Mouse (Mus musculus) embryonic facial prominence, embryonic 11.5 days (tissue): ENCODE measurements around the gene Ccdc194. TPM values are rescaled to one million over a fixed set of nuclear protein-coding genes. Genes with fewer than 3 reads are reported as not detected.

Experiments
- ATAC-seq: fragments of 200-750 bp; cut with Nextera tagmentation; replicated peaks from 2 replicates; pipeline ENCODE4 v1.8.0; 2017; ENCODE audit warnings: low read depth; ENCODE audit not compliant: insufficient number of reproducible peaks, low FRiP score, low TSS enrichment
- DNase-seq: peaks from one replicate; pipeline ENCODE4 v3.0.0-alpha.2; 2015; ENCODE audit warnings: low spot score
- H3K27ac ChIP-seq: fragments of 300-500 bp; sonication (generic); replicated peaks from 2 replicates; pipeline ENCODE4 v1.5.1; 2014; ENCODE audit warnings: mild to moderate bottlenecking, low read depth, low read length, control low read depth
- H3K27me3 ChIP-seq: fragments of 300-500 bp; sonication (generic); 2 replicates; pipeline ENCODE4 v1.6.1; 2014; ENCODE audit warnings: mild to moderate bottlenecking, low read length, moderate library complexity, mixed read lengths; ENCODE audit not compliant: control insufficient read depth, insufficient read depth
- H3K36me3 ChIP-seq: fragments of 300-500 bp; sonication (generic); replicated peaks from 2 replicates; pipeline ENCODE4 v1.6.1; 2014; ENCODE audit warnings: low read depth, mild to moderate bottlenecking, low read length, moderate library complexity, mixed read lengths; ENCODE audit not compliant: control insufficient read depth, insufficient read depth
- H3K4me1 ChIP-seq: fragments of 300-500 bp; sonication (generic); 2 replicates; pipeline ENCODE4 v1.6.1; 2014; ENCODE audit warnings: low read length, mixed read lengths; ENCODE audit not compliant: control insufficient read depth, insufficient read depth
- H3K4me2 ChIP-seq: fragments of 300-500 bp; sonication (generic); 2 replicates; pipeline ENCODE4 v1.6.1; 2014; ENCODE audit warnings: low read depth, mild to moderate bottlenecking, control low read depth, low read length, moderate library complexity
- H3K4me3 ChIP-seq: fragments of 300-500 bp; sonication (generic); 2 replicates; pipeline ENCODE4 v1.5.1; 2014; ENCODE audit warnings: low read depth, low read length, control low read depth
- H3K9ac ChIP-seq: fragments of 300-500 bp; sonication (generic); replicated peaks from 2 replicates; pipeline ENCODE4 v1.6.1; 2014; ENCODE audit warnings: mild to moderate bottlenecking, control low read depth, low read length
- H3K9me3 ChIP-seq: fragments of 300-500 bp; sonication (generic); replicated peaks from 2 replicates; pipeline ENCODE4 v1.6.1; 2016; ENCODE audit warnings: mild to moderate bottlenecking, low read length, inconsistent platforms, mixed read lengths; ENCODE audit not compliant: control insufficient read depth
- WGBS: fragments of 180-500 bp; shearing (Covaris S2); extraction: QIAGEN DNeasy Blood & Tissue Kit; methylation state at CpG from one replicate; pipeline ENCODE4 v1.1.7; 2014; 5-methylcytosine and 5-hydroxymethylcytosine counted together
- polyA plus RNA-seq: library from polyadenylated mRNA; unstranded; fragments of >200 nt; fragmentation: Nextera tagmentation; extraction: Ambion mirVana; gene quantifications from 2 replicates; pipeline ENCODE4 v1.2.1, GENCODE M21; 2014

The Ccdc194 gene
- polyA plus RNA-seq, 1 experiment from 2014 or later, result 0.15 TPM

DNA sequence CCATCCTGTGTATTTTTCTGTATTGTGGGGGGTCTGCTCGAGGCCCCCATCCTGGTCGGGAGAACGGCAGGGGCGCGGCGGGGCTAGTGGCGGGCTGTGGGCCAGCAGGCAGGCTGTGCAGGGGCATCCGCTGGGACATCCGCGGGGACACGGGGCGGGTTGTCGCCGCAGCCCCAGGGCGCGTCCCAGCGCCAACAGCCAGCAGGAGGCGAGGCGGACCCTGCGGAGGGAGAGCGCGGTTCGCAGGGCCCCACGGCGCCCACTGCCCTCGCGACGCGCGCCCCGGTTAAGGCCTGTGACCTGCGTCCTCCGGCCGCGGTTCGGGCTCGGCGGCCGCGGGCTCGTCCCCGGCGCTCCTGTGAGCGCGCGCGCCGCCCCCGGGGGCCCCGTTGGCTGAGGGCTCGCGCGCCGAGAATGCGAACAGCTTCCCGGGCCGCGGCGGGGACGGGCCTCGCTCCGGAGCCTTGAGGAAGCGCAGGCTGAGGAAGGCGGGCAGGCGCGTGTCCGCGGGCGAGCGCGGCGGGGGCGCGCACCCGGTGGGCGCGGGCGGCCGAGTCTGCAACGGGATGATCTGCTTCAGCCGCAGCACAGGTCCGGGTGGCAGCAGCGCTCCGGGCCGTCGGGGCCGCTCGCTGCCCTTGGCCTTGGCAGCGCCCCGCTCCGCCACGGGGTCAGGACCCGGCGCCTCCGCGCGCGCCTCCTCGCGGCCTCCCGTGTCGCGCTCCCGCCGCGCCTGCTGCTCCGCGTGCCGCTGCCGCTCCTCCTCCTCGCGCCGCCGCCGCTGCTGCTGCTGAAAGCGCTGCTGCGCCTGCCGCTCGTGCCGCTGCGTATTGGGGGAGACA, 49.2 kb downstream of the Ccdc194 start:
- H3K36me3 ChIP-seq, result peaks cover 9% of the 10 kb centered on the region; the same call in 1 of the 2 replicates
- H3K9ac ChIP-seq, result peak overlapping the region; percentile 73
- ATAC-seq (peak; percentile 44), DNase-seq (peak; percentile 85)
- 0% methylated on average over 76 of the region's 121 CpGs for WGBS
- H3K4me1 ChIP-seq, result peaks cover 5% of the 10 kb centered on the region; the same call in 1 of the 2 replicates
- H3K27ac ChIP-seq, result peak overlapping the region; percentile 56
- H3K27me3 ChIP-seq, result no peaks in the 10 kb centered on the region
- H3K4me3 ChIP-seq, result peak overlapping the region; percentile 52
- no peaks in the 10 kb centered on the region for H3K9me3 ChIP-seq
- peak overlapping the region; percentile 86 for H3K4me2 ChIP-seq

DNA sequence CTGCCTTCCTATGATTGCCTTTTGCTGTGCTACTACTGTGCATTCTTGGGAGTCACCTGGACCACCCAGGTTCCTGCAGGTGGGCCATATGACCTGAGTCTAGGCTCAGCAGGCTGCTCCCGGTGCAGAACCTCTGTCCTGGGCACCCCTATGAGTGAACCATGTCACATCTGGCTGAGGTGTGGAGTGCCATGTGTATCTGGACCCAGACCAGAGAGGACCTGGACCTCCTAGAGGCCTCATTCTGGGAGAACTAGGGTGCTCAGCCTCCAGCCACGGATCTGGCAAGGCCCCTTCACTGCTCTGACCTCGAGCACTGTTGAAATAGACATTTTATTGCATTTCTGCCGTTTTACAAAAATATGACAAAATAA, 49.8 kb downstream of the Ccdc194 start:
- 30% methylated on average over 4 of the region's 4 CpGs for WGBS
- Histone ChIP-seq H3K27ac (no peak overlapping the region), H3K9me3 (no peaks in the 10 kb centered on the region), H3K4me3 (peak overlapping the region; percentile 52), H3K36me3 (peaks cover 9% of the 10 kb centered on the region; the same call in 1 of the 2 replicates), H3K4me2 (peak overlapping the region; percentile 86), H3K27me3 (no peaks in the 10 kb centered on the region), H3K4me1 (peaks cover 5% of the 10 kb centered on the region; the same call in 1 of the 2 replicates), H3K9ac (peak overlapping the region; percentile 73)
- ATAC-seq, result 0 out of 2 replicates have a peak, but pooled peaks have one; percentile 4
- DNase-seq, result no peak

DNA sequence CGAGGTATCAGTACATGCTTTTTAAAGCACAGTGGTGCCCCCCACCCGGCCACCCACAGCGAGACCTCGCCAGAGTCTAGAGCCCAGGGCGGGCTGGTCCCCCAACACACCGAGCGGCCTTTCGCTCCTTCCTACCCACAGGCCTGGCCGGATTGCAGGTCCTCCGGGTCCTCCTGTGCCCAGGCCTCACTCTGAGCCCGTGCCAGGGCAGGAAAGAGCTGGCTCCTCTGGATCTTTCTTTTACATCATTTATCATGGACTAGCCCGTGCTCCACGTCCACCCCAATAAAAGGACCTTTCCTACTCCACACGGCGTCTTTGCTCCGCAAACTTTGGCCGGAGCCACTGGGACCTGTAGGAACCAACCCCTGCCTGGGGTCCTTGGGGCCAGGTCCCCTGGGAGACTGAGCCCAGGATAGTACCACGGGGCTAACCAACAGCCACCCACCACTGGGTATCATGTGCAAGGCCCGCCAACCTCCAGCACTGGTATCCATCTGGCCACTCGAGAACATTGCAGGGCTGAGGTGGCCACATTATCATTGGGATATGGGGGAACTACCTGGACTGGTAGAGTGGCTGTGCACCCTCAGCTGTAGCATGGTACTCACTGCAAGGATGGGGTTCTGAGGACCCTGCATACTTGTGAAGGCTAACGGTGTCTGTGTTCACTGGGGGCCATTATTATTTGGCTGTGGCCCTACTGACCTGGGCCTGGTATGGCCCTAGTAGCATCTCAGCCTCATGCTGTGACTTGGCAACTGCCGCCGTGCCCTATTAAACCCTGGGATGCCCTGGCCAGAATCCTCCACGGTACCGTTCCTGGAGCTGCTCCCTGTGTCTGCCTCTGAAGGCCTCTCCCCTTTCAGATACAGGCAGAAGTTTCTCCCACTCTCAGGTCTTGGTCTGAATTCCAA, 50.5 kb downstream of the Ccdc194 start:
- Histone ChIP-seq H3K36me3 (peaks cover 9% of the 10 kb centered on the region; the same call in 1 of the 2 replicates), H3K9ac (no peak overlapping the region; the same call in 1 of the 2 replicates), H3K9me3 (no peaks in the 10 kb centered on the region), H3K27me3 (no peaks in the 10 kb centered on the region), H3K27ac (no peak overlapping the region), H3K4me2 (no peak overlapping the region), H3K4me1 (peaks cover 7% of the 10 kb centered on the region; the same call in 1 of the 2 replicates), H3K4me3 (no peak overlapping the region)
- ATAC-seq (no peak), DNase-seq (no peak)
- WGBS, result 88% methylated on average over 25 of the region's 25 CpGs

DNA sequence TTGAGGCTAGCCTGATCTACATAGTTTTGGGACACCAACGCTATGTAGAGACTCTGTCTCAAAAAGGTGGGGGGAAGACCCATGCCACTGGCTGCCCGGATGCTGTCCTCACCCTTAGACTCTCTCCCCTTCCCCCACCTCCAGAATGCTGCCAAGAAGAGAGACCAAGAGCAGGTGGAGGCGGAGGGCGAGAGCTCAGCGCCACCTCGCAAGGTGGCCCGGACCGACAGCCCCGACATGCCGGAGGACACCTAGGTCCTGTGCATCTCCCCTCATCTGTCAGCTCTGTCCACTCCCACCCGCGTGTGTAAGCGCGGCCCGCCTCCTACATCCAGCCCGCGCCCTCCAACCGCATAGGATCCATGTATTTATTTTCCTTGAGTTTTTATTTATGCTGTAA, 51.2 kb downstream of the Ccdc194 start:
- no peak for ATAC-seq
- H3K27me3 ChIP-seq, result no peaks in the 10 kb centered on the region
- peaks cover 12% of the 10 kb centered on the region; the same call in 1 of the 2 replicates for H3K4me1 ChIP-seq
- peaks cover 9% of the 10 kb centered on the region; the same call in 1 of the 2 replicates for H3K36me3 ChIP-seq
- DNase-seq, result no peak
- H3K9me3 ChIP-seq, result no peaks in the 10 kb centered on the region
- H3K4me3 ChIP-seq, result no peak overlapping the region
- 96% methylated on average over 16 of the region's 18 CpGs for WGBS
- H3K4me2 ChIP-seq, result no peak overlapping the region
- no peak overlapping the region for H3K27ac ChIP-seq
- H3K9ac ChIP-seq, result no peak overlapping the region

DNA sequence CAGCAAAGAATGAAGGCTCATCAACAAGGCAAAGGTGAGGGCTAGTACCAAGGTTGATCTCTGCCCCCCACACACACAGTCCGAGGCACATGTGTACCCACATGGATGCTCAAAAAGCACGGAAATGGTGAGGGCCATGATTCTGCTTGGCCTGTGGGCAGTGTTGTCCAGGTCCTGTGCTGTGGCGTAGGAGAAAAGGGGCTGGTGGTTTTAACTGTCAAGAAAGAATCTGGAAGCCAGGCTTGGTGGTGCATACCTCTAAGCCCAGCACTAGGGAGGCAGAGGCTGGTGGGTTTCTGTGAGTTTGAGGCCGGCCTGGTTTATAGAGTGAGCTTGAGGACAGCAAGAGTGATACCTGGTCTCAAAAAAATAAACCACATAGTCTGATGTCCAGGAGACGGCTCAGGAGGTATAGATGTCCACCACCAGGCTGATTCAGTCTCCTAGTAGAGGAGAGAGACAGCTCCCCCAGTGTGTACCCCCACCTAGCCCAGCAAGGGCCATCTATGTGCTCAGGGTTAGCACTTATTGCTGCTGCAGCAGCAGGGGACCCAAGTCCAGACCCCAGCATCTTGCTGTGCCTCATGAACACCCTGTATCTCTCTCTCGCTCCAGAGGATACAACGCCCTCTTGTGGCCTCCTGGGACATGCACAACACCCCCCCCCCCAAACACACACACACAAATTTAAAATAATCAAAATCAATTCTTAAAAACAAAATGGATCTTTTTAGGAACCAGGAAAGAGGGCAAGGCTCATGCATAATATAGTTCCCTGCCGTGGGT, 52.7 kb downstream of the Ccdc194 start:
- 90% methylated on average over 8 of the region's 8 CpGs for WGBS
- Histone ChIP-seq H3K9ac (no peak overlapping the region), H3K36me3 (peaks cover 9% of the 10 kb centered on the region; the same call in 1 of the 2 replicates), H3K27me3 (no peaks in the 10 kb centered on the region), H3K4me2 (no peak overlapping the region), H3K27ac (no peak overlapping the region), H3K9me3 (no peaks in the 10 kb centered on the region), H3K4me3 (no peak overlapping the region), H3K4me1 (peaks cover 12% of the 10 kb centered on the region; the same call in 1 of the 2 replicates)
- DNase-seq (no peak), ATAC-seq (no peak)

DNA sequence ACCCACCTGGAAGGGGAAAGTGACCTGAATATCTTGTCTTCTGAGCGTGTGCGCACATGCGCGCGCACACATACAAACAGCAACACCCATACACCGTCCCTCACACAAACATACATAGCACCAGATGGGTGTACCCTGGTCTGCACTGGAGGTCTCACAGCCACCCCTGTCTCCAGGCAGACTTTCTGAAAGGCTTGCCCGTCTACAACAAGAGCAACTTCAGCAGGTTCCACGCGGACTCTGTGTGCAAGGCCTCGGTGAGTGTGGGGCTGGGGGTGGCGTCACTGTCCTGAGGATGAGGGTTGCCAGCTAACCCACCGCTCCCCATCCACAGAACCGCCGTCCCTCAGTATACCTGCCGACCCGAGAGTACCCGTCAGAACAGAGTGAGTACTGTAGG, 53.6 kb downstream of the Ccdc194 start:
- Histone ChIP-seq H3K27me3 (no peaks in the 10 kb centered on the region), H3K4me3 (no peak overlapping the region), H3K9me3 (no peaks in the 10 kb centered on the region), H3K4me2 (no peak overlapping the region), H3K36me3 (peaks cover 9% of the 10 kb centered on the region; the same call in 1 of the 2 replicates), H3K4me1 (peaks cover 7% of the 10 kb centered on the region; the same call in 1 of the 2 replicates), H3K9ac (no peak overlapping the region), H3K27ac (no peak overlapping the region)
- DNase-seq (no peak), ATAC-seq (no peak)
- 93% methylated on average over 17 of the region's 17 CpGs for WGBS

DNA sequence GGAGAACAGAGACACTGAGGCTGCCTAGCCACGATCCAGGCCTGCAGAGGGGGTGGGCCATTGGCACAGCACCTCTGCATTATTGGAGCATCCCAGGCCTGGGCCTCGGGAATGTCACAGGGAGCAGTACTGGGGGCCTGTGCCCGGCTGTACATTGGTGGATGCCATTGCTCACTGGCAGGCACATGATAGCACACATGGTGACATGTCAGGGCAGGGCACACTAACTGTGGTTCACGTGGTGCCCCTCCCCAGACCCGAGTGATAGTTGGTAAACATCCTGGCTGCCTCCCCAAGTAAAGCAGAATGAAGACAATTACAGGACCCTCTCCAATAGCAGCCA, 54.6 kb downstream of the Ccdc194 start:
- peaks cover 9% of the 10 kb centered on the region; the same call in 1 of the 2 replicates for H3K36me3 ChIP-seq

More for the DNA sequence above, 54.6 kb downstream of the Ccdc194 start:
- H3K9me3 ChIP-seq, result no peaks in the 10 kb centered on the region
- no peak for ATAC-seq
- WGBS, result 82% methylated on average over 5 of the region's 5 CpGs
- no peak overlapping the region for H3K4me2 ChIP-seq
- no peak overlapping the region for H3K9ac ChIP-seq
- H3K27me3 ChIP-seq, result no peaks in the 10 kb centered on the region
- DNase-seq, result no peak
- H3K4me1 ChIP-seq, result peaks cover 7% of the 10 kb centered on the region; the same call in 1 of the 2 replicates
- H3K27ac ChIP-seq, result no peak overlapping the region
- no peak overlapping the region for H3K4me3 ChIP-seq
